Mouse (Mus musculus) forebrain, embryonic 14.5 days (tissue): Measurements from ENCODE around the gene Phxr2. TPM values are rescaled to one million over a fixed set of nuclear protein-coding genes. Genes with fewer than 3 reads are reported as not detected.
"Not testable (repeated sequence)": the region's sequence is repeated elsewhere in the genome, so short reads cannot be mapped to it uniquely, and the experiment has no call there.

ENCODE experiments used
- ATAC-seq: fragments of 200-750 bp; cut with Nextera tagmentation; 2 replicates; pipeline ENCODE4 v1.8.0; 2017; ENCODE audit warnings: mild to moderate bottlenecking, moderate library complexity
- DNase-seq: peaks from one replicate; pipeline ENCODE4 v3.0.0-alpha.2; 2015; ENCODE audit warnings: low spot score
- H3K27ac ChIP-seq: fragments of 300-500 bp; sonication (generic); 2 replicates; pipeline ENCODE4 v1.5.1; 2014; ENCODE audit warnings: low read depth, mild to moderate bottlenecking, control low read depth, low read length, moderate library complexity
- H3K27me3 ChIP-seq: fragments of 300-500 bp; sonication (generic); replicated peaks from 2 replicates; pipeline ENCODE4 v1.6.1; 2014; ENCODE audit warnings: low read length, control low read depth, mixed read lengths; ENCODE audit not compliant: control insufficient read depth, insufficient read depth
- H3K36me3 ChIP-seq: fragments of 300-500 bp; sonication (generic); 2 replicates; pipeline ENCODE4 v1.6.1; 2014; ENCODE audit warnings: low read length, control low read depth; ENCODE audit not compliant: control insufficient read depth, insufficient read depth
- H3K4me1 ChIP-seq: fragments of 300-500 bp; sonication (generic); 2 replicates; pipeline ENCODE4 v1.6.1; 2014; ENCODE audit warnings: antibody characterized with exemption, low read length, control low read depth; ENCODE audit not compliant: control insufficient read depth, insufficient read depth
- H3K4me2 ChIP-seq: fragments of 300-500 bp; sonication (generic); 2 replicates; pipeline ENCODE4 v1.6.1; 2014; ENCODE audit warnings: mild to moderate bottlenecking, control low read depth, low read length
- H3K4me3 ChIP-seq: fragments of 300-500 bp; sonication (generic); 2 replicates; pipeline ENCODE4 v1.5.1; 2014; ENCODE audit warnings: low read depth, low read length, control low read depth
- H3K9ac ChIP-seq: fragments of 300-500 bp; sonication (generic); 2 replicates; pipeline ENCODE4 v1.6.1; 2014; ENCODE audit warnings: mild to moderate bottlenecking, low read length, control low read depth, moderate library complexity
- H3K9me3 ChIP-seq: fragments of 300-500 bp; sonication (generic); replicated peaks from 2 replicates; pipeline ENCODE4 v1.6.1; 2016; ENCODE audit warnings: low read length, control low read depth, mixed read lengths; ENCODE audit not compliant: control insufficient read depth
- WGBS: fragments of 180-500 bp; shearing (Covaris S2); extraction: QIAGEN DNeasy Blood & Tissue Kit; methylation state at CpG from one replicate; pipeline ENCODE4 v1.1.7; 2014; 5-methylcytosine and 5-hydroxymethylcytosine counted together
- polyA plus RNA-seq: library from polyadenylated mRNA; unstranded; fragments of >200 nt; fragmentation: Nextera tagmentation; extraction: Ambion mirVana; gene quantifications from 2 replicates; pipeline ENCODE4 v1.2.1, GENCODE M21; 2014

The Phxr2 gene
- polyA plus RNA-seq, 1 experiment from 2014 or later = not detected

DNA sequence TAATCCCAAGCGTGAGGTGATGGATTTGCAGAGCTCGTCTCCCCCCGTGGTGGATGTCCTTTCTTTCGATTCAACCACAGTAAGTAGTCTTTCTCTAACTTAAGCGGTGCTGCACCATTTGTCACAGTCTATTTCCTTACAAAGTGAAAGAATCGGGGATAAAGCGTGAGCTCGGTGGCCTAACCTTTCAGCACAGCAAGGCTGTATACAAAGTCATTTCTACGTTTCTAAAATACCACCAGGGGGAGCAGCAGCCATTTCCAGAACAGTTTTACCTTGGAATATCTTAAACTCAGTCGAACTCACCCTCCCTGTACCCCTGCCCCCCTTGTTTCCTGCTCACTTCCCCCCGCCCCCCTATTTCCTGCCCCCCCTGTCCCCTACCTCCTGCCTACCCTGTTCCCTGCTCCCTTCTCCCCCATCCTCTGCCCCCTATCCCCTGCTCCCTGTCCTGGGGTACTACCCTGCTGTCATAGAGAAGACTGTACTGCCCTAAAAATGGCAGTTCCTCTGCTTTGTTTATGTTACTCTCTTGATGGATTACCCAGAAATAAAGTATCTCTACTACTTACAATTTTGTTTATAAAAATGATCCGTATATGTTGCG, 38.8 kb upstream of the Phxr2 start:
- H3K4me1 ChIP-seq = no peaks in the 10 kb centered on the region

DNA sequence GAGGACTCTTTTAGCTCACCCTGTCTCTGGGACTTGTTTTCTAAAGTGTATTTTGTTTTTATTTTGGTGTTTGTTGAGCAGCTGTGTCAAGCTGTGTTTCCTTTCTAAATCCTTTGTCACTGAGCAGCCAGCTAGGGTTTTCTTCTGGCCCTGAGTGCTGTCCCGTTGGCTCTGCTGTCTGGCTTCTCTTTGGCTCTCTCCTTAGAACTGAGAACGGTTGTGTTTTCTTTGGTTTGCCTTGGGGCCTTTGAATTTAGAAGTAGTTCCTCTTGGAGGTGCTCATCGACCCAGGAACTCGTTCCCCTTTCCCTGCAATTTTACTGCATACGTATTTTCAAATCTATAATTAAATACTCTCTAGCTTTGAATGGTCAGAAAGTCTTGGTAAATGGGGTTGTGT, 36.9 kb upstream of the Phxr2 start:
- Histone ChIP-seq H3K4me2 (no peak overlapping the region), H3K9ac (no peak overlapping the region), H3K9me3 (no peaks in the 10 kb centered on the region), H3K27ac (no peak overlapping the region), H3K4me3 (no peak overlapping the region), H3K36me3 (0 out of 2 replicates have a peak, but pooled peaks cover 3% of the 10 kb centered on the region), H3K27me3 (no peaks in the 10 kb centered on the region), H3K4me1 (no peaks in the 10 kb centered on the region)
- 64% methylated on average over 5 of the region's 5 CpGs for WGBS
- no peak for ATAC-seq
- DNase-seq = no peak

More for the DNA sequence above, 38.8 kb upstream of the Phxr2 start:
- H3K9ac ChIP-seq = no peak overlapping the region
- peak; percentile 82 for DNase-seq
- no peak overlapping the region for H3K4me3 ChIP-seq
- H3K36me3 ChIP-seq = 0 out of 2 replicates have a peak, but pooled peaks cover 3% of the 10 kb centered on the region
- H3K9me3 ChIP-seq = no peaks in the 10 kb centered on the region
- no peak overlapping the region for H3K4me2 ChIP-seq
- no peak overlapping the region for H3K27ac ChIP-seq
- 45% methylated on average over 13 of the region's 13 CpGs for WGBS
- peak; percentile 77 for ATAC-seq
- H3K27me3 ChIP-seq = no peaks in the 10 kb centered on the region

- Histone ChIP-seq H3K27me3 (no peaks in the 10 kb centered on the region), H3K4me3 (no peak overlapping the region), H3K4me1 (no peaks in the 10 kb centered on the region), H3K36me3 (0 out of 2 replicates have a peak, but pooled peaks cover 7% of the 10 kb centered on the region), H3K9me3 (no peaks in the 10 kb centered on the region), H3K4me2 (no peak overlapping the region), H3K9ac (no peak overlapping the region), H3K27ac (no peak overlapping the region)
- DNase-seq (peak; percentile 69), ATAC-seq (peak; percentile 49)
- 38% methylated on average over 8 of the region's 8 CpGs for WGBS
Measured at GRCm38 (mm10) chr10:99161987-99162582, 36.0 kb upstream of the Phxr2 start.

- DNase-seq, H3K9ac ChIP-seq, H3K27me3 ChIP-seq, H3K4me2 ChIP-seq, H3K27ac ChIP-seq, H3K4me1 ChIP-seq, H3K4me3 ChIP-seq, H3K9me3 ChIP-seq, ATAC-seq: not testable (repeated sequence)
- H3K36me3 ChIP-seq = peaks cover 17% of the 10 kb centered on the region
- 94% methylated on average over 10 of the region's 10 CpGs for WGBS
Measured at GRCm38 (mm10) chr10:99157697-99158096, 31.6 kb upstream of the Phxr2 start.

DNA sequence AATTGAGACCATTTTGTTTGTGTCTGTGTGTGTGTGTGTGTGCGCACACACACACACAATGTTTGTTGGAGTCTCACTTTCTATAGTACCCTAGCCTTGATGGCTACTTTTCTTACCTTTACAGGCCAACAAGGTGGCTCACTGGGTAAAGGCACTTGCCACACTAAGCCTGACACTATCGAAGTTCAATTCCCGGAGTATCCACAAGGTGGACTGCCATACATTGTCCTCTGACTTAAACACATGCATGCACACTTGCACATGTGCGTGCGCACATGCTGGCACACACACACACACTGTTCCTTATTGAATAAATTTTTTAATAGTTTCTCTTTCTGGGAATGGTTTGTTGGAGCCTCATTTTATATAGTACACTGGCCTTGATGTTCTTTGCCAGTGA, 30.7 kb upstream of the Phxr2 start:
- Histone ChIP-seq H3K9ac (no peak overlapping the region), H3K36me3 (peaks cover 17% of the 10 kb centered on the region), H3K9me3 (no peaks in the 10 kb centered on the region), H3K4me3 (no peak overlapping the region), H3K4me2 (no peak overlapping the region), H3K4me1 (no peaks in the 10 kb centered on the region), H3K27ac (no peak overlapping the region), H3K27me3 (no peaks in the 10 kb centered on the region)
- DNase-seq (no peak), ATAC-seq (peak; percentile 23; the same call in 1 of the 2 replicates)
- WGBS = 94% methylated on average over 5 of the region's 5 CpGs

- no peak overlapping the region for H3K9ac ChIP-seq
- DNase-seq (no peak), ATAC-seq (no peak)
- H3K4me3 ChIP-seq = no peak overlapping the region
- no peaks in the 10 kb centered on the region for H3K9me3 ChIP-seq
- H3K4me2 ChIP-seq = no peak overlapping the region
- 82% methylated on average over 8 of the region's 8 CpGs for WGBS
- no peaks in the 10 kb centered on the region for H3K27me3 ChIP-seq
- H3K27ac ChIP-seq = no peak overlapping the region
- H3K4me1 ChIP-seq = no peaks in the 10 kb centered on the region
- peaks cover 23% of the 10 kb centered on the region for H3K36me3 ChIP-seq
Measured at GRCm38 (mm10) chr10:99154635-99155034, 28.5 kb upstream of the Phxr2 start.

GRCm38 (mm10) chr10:99152063-99152462, 25.9 kb upstream of the Phxr2 start:
- no peak overlapping the region for H3K4me2 ChIP-seq
- H3K27me3 ChIP-seq = no peaks in the 10 kb centered on the region
- H3K4me3 ChIP-seq = no peak overlapping the region
- H3K9ac ChIP-seq = no peak overlapping the region
- no peaks in the 10 kb centered on the region for H3K9me3 ChIP-seq
- no peak for DNase-seq
- no peak for ATAC-seq
- WGBS = 92% methylated on average over 6 of the region's 6 CpGs
- H3K27ac ChIP-seq = no peak overlapping the region
- no peaks in the 10 kb centered on the region for H3K4me1 ChIP-seq
- peaks cover 19% of the 10 kb centered on the region for H3K36me3 ChIP-seq

DNA sequence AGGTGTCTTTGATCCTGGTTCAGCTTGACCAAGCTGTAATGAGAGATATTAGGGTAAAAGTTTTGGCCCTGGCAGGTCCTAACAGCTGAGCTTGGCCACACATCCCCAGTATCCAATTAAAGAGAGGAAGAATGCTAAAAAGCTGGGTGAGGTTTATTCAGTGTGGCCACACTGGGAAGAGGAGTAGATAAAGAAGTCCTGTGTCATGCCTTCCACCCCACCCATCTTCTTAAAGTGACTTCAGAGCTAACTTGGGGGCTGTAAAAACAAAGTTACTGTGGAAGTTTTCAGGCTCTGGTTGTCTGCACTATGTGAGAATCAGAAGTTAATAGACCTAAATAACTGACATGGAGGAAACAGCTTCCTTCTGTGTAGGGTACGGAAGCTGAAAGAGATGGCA, 25.5 kb upstream of the Phxr2 start:
- no peaks in the 10 kb centered on the region for H3K9me3 ChIP-seq
- DNase-seq = no peak
- no peak for ATAC-seq

GRCm38 (mm10) chr10:99150016-99150415, 23.9 kb upstream of the Phxr2 start:
- Histone ChIP-seq H3K27ac (no peak overlapping the region), H3K4me2 (no peak overlapping the region), H3K9me3 (no peaks in the 10 kb centered on the region), H3K4me3 (no peak overlapping the region), H3K36me3 (0 out of 2 replicates have a peak, but pooled peaks cover 14% of the 10 kb centered on the region), H3K27me3 (no peaks in the 10 kb centered on the region), H3K4me1 (no peaks in the 10 kb centered on the region), H3K9ac (no peak overlapping the region)
- 87% methylated on average over 6 of the region's 6 CpGs for WGBS
- ATAC-seq (no peak), DNase-seq (no peak)

More for the DNA sequence above, 25.5 kb upstream of the Phxr2 start:
- Histone ChIP-seq H3K4me2 (no peak overlapping the region), H3K4me1 (no peaks in the 10 kb centered on the region), H3K9ac (no peak overlapping the region), H3K27me3 (no peaks in the 10 kb centered on the region), H3K4me3 (no peak overlapping the region), H3K36me3 (peaks cover 14% of the 10 kb centered on the region), H3K27ac (no peak overlapping the region)
- 97% methylated on average over 1 of the region's 1 CpGs for WGBS
